Mouse (Mus musculus) effector memory CD4-positive, alpha-beta T cell, adult 5 months (primary cell): ENCODE data around the gene Tbcd. TPM values are rescaled to one million over a fixed set of nuclear protein-coding genes. Genes with fewer than 3 reads are reported as not detected.

Source experiments
- polyA plus RNA-seq: library from polyadenylated mRNA; unstranded; fragments of 100-300 nt; shearing (Covaris generic); gene quantifications from one replicate; pipeline ENCODE4 v1.2.1, GENCODE M21; 2017

The Tbcd gene
- 27.9 TPM for polyA plus RNA-seq

DNA sequence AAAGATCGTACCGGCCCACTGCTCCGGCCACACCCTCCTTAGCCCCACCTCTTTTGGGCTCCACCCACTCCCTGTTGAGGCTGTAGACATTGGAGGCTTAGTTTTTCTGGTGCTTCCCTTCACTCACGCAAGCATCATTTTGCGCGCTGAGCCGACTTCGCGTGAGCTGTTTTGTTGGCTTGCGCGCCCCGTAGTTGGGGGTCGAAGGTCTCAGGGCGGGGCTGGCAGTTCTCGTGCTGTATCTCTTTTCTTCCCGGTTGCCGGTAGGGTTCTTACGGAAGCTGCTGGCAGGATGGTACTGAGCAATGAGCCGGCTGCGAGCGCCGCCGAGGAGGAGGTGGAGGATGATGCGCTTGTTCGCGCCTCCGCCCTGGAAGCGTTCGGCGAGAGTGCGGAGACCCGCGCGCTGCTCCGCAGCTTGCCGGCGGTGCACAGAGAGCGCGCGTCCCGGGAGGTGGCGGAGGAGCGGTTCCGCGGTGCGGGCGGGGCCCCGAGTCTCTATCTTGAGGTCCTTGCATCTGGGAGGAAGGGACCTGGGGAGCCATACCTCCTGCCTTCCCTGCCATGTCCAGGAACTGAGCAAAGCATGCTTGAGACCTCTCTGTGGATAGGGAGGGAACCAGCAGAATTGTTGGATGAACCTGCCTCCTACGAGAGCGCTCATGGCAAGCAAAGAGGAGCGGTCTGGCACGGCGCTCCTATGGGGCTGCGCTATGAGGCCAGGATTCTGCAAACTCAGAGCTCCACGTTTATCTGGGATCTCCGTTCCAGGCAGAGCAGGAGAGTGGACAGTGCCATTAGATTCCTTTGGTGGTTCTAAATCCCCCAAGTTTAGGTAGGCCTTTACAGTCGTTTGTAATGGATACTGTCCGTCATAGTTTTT lies at the start of gene Tbcd:
Tbcd (plus strand) TSS at position 197 of the 883 bp plus-strand sequence.

DNA sequence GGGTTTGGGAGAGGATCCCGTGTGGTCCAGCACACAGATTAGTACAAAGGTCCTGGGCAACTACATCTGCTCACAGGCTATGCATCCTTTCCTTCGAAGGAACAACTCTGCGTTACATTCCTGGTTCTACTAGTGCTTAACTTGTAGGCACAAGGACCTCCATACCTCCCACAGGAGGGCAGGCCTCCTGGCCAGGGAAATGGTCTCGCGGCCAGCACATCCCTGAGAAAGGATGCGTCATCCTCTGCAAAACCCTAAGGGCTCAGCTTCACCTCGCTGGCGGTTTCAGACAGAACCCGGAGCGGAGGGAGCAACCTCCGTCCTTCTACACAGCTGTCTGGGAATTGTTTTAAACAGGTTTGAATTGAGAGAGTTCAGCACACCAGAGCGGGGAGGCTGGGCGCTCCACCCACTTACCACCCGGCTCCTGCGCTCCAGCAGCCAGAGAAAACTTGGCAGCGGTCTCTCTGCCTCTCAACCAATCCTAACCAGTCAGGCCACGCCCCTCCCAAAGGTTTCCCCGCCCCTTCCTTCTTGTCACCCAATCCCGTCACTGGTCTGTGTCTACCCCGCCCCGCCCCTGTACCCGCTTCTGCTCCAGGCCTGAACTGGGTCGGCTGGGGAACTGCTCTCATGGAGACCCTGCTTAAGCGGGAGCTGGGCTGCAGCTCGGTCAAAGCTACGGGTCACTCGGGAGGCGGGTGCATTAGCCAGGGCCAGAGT lies 30.8 kb upstream of the Tbcd start, which contains the start of gene Fn3krp:
Fn3krp (plus strand) TSS at position 572 of the 723 bp plus-strand sequence.

DNA sequence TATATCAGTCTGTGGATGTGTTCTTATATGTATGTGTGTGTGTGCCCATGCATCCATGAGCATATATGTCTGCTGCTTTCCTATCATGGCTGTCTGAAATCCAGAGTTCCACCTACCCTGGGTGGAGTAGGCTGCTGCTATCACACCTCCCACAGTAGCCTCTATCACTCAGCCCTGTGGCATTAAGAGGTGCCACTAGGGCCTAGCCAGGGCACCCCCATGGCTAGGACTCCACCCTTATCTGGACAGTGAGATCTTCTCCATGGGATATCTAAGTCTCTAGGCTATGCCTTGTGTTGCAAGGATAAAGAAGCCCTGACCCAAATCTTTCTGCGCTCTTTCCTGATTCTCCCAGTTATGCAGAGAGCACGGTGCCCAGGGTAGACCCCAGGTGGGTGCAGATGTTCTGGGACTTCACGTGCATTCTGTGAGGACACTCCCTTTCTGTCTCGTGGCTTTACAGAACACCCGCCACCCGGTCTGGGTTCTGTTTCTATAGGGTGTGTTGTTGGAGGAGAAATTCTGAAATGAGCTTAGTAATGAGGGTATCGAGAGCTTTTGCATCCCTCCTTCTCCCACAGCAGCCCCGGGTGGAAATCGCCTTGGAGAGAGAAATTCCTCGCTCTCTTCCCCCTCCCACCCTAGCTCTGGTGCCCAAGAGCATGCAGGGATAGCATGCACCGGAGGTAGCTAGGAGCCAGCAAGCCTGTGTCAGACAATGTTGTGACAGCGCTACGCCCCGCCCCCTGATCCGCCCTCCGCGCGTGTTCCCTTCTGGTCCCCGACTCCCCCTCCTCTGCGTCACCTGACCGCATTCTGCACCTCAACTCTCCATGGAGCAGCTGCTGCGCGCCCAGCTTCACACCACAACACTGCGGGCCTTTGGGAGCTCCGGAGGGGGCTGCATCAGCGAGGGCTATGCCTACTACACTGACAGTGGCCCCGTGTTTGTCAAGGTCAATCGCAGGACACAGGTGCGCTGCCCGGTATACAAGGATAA lies 17.3 kb upstream of the Tbcd start, which contains the start of gene Fn3k:
Fn3k (plus strand) TSS at position 758 of the 1,000 bp plus-strand sequence.

DNA sequence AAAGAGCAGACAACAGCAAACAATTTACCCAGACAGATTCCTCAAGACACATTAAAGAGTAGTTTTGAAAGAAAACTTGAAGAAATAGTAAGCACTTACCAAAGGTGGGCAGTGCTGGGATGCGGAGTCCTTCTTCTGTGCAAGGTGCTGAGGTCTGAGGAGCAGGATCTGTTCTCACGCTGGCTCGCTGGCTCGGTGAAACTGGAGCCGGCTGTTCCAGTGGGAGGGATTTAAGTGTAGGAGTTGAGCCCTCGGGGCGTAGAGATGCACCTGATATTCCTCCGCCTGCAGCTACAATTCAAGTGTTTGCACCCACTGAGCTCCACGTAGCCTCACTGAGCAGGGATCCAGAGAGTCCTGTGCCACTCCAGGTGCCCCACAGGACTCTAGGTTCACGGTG lies 67.4 kb downstream of the Tbcd start, which contains the start of gene Zfp750:
Zfp750 (minus strand) TSS at position 203 of the 400 bp plus-strand sequence.

Other genes with a start within 250 kb of the Tbcd start
- 2.5 TPM for gene Hexdc, start 247.5 kb upstream of the Tbcd start, polyA plus RNA-seq
- 12.4 TPM for gene Ogfod3, start 247.2 kb upstream of the Tbcd start, polyA plus RNA-seq
- gene Cybc1, start 222.6 kb upstream of the Tbcd start, polyA plus RNA-seq: 74.3 TPM
- 28.2 TPM for gene Narf, start 214.7 kb upstream of the Tbcd start, polyA plus RNA-seq
- gene Foxk2, start 192.0 kb upstream of the Tbcd start, polyA plus RNA-seq: 18.7 TPM
- 81.5 TPM for gene Wdr45b, start 97.5 kb upstream of the Tbcd start, polyA plus RNA-seq
- gene Rab40b, start 63.7 kb upstream of the Tbcd start, polyA plus RNA-seq: not detected
- gene Fn3krp, start 30.5 kb upstream of the Tbcd start, polyA plus RNA-seq: 0.29 TPM
- gene Fn3k, start 17.0 kb upstream of the Tbcd start, polyA plus RNA-seq: not detected
- gene Zfp750, start 67.4 kb downstream of the Tbcd start, polyA plus RNA-seq: not detected
- 10.5 TPM for gene B3gntl1, start 221.2 kb downstream of the Tbcd start, polyA plus RNA-seq
- 14.4 TPM for gene Metrnl, start 249.6 kb downstream of the Tbcd start, polyA plus RNA-seq